Mouse (Mus musculus) limb, embryonic 12.5 days (tissue): ENCODE results near the gene Ndst2. TPM values are rescaled to one million over a fixed set of nuclear protein-coding genes. Genes with fewer than 3 reads are reported as not detected.

Experiments used
- ATAC-seq: fragments of 200-750 bp; cut with Nextera tagmentation; 2 replicates; pipeline ENCODE4 v1.8.0; 2017; ENCODE audit warnings: low read depth, moderate TSS enrichment; ENCODE audit not compliant: insufficient number of reproducible peaks, insufficient read depth, low FRiP score, low TSS enrichment
- H3K27ac ChIP-seq: fragments of 300-500 bp; sonication (generic); 2 replicates; pipeline ENCODE4 v1.5.1; 2016; ENCODE audit warnings: mild to moderate bottlenecking, moderate library complexity
- H3K27me3 ChIP-seq: fragments of 300-500 bp; sonication (generic); 2 replicates; pipeline ENCODE4 v1.6.1; 2016; ENCODE audit warnings: mild to moderate bottlenecking, moderate library complexity
- H3K36me3 ChIP-seq: fragments of 300-500 bp; sonication (generic); 2 replicates; pipeline ENCODE4 v1.6.1; 2016; ENCODE audit warnings: mild to moderate bottlenecking, moderate library complexity
- H3K4me1 ChIP-seq: fragments of 300-500 bp; sonication (generic); replicated peaks from 2 replicates; pipeline ENCODE4 v1.6.1; 2016
- H3K4me2 ChIP-seq: fragments of 300-500 bp; sonication (generic); 2 replicates; pipeline ENCODE4 v1.6.1; 2016; ENCODE audit warnings: mild to moderate bottlenecking, moderate library complexity
- H3K4me3 ChIP-seq: fragments of 300-500 bp; sonication (generic); replicated peaks from 2 replicates; pipeline ENCODE4 v1.5.1; 2016; ENCODE audit warnings: mild to moderate bottlenecking
- H3K9ac ChIP-seq: fragments of 300-500 bp; sonication (generic); replicated peaks from 2 replicates; pipeline ENCODE4 v1.6.1; 2016; ENCODE audit warnings: mild to moderate bottlenecking, moderate library complexity
- H3K9me3 ChIP-seq: fragments of 300-500 bp; sonication (generic); 2 replicates; pipeline ENCODE4 v1.6.1; 2016; ENCODE audit warnings: mild to moderate bottlenecking, moderate library complexity
- WGBS: fragments of 180-500 bp; shearing (Covaris S2); methylation state at CpG from one replicate; pipeline ENCODE4 v1.1.7; 2016; 5-methylcytosine and 5-hydroxymethylcytosine counted together
- polyA plus RNA-seq: library from polyadenylated mRNA; unstranded; fragments of >200 nt; fragmentation: Nextera tagmentation; extraction: Ambion mirVana; gene quantifications from 2 replicates; pipeline ENCODE4 v1.2.1, GENCODE M21; 2016

Ndst2 gene
- polyA plus RNA-seq, 1 experiment from 2014 or later: 29.6 TPM

- WGBS: 27% methylated on average over 12 of the region's 12 CpGs
- no peaks in the 10 kb centered on the region for H3K9me3 ChIP-seq
These were observed 31.4 kb upstream of the Ndst2 start for GRCm38 (mm10) chr14:20765642-20766258.

GRCm38 (mm10) chr14:20764942-20765341, 30.6 kb upstream of the Ndst2 start:
- no peak for ATAC-seq
- no peak overlapping the region for H3K9ac ChIP-seq
- no peak overlapping the region for H3K27ac ChIP-seq
- peaks cover 75% of the 10 kb centered on the region for H3K36me3 ChIP-seq
- no peaks in the 10 kb centered on the region for H3K9me3 ChIP-seq
- 89% methylated on average over 5 of the region's 5 CpGs for WGBS
- H3K4me2 ChIP-seq: no peak overlapping the region
- H3K27me3 ChIP-seq: no peaks in the 10 kb centered on the region
- no peak overlapping the region for H3K4me3 ChIP-seq
- no peaks in the 10 kb centered on the region for H3K4me1 ChIP-seq

More at GRCm38 (mm10) chr14:20765642-20766258, 31.4 kb upstream of the Ndst2 start:
- Histone ChIP-seq H3K36me3 (peaks cover 74% of the 10 kb centered on the region), H3K4me2 (no peak overlapping the region), H3K4me3 (no peak overlapping the region), H3K4me1 (no peaks in the 10 kb centered on the region), H3K27me3 (no peaks in the 10 kb centered on the region), H3K9ac (no peak overlapping the region), H3K27ac (0 out of 2 replicates have a peak overlapping the region, but pooled peaks have one; percentile 12)
- ATAC-seq: 0 out of 2 replicates have a peak, but pooled peaks have one; percentile 45

GRCm38 (mm10) chr14:20758768-20759435, 24.5 kb upstream of the Ndst2 start:
- Histone ChIP-seq H3K9ac (no peak overlapping the region), H3K36me3 (peaks cover 98% of the 10 kb centered on the region), H3K27me3 (no peaks in the 10 kb centered on the region), H3K4me1 (no peaks in the 10 kb centered on the region), H3K9me3 (no peaks in the 10 kb centered on the region), H3K4me2 (no peak overlapping the region), H3K4me3 (no peak overlapping the region), H3K27ac (no peak overlapping the region)
- WGBS: 78% methylated on average over 8 of the region's 8 CpGs
- ATAC-seq: no peak

- H3K36me3 ChIP-seq: peaks cover 95% of the 10 kb centered on the region
- no peak overlapping the region for H3K27ac ChIP-seq
- 95% methylated on average over 22 of the region's 22 CpGs for WGBS
- no peak for ATAC-seq
- H3K9me3 ChIP-seq: no peaks in the 10 kb centered on the region
- H3K27me3 ChIP-seq: no peaks in the 10 kb centered on the region
- H3K4me1 ChIP-seq: no peaks in the 10 kb centered on the region
- H3K9ac ChIP-seq: no peak overlapping the region
- H3K4me2 ChIP-seq: no peak overlapping the region
- no peak overlapping the region for H3K4me3 ChIP-seq
These were observed 23.1 kb upstream of the Ndst2 start for GRCm38 (mm10) chr14:20757370-20757907.

- no peak for ATAC-seq
- Histone ChIP-seq H3K9ac (no peak overlapping the region), H3K27ac (no peak overlapping the region), H3K4me3 (no peak overlapping the region), H3K27me3 (no peaks in the 10 kb centered on the region), H3K9me3 (no peaks in the 10 kb centered on the region), H3K4me1 (no peaks in the 10 kb centered on the region; the same call in 1 of the 2 replicates), H3K4me2 (no peak overlapping the region), H3K36me3 (peaks cover 68% of the 10 kb centered on the region)
- WGBS: 80% methylated on average over 3 of the region's 3 CpGs
These were observed 19.4 kb upstream of the Ndst2 start for GRCm38 (mm10) chr14:20753792-20754191.

- Histone ChIP-seq H3K27me3 (no peaks in the 10 kb centered on the region), H3K4me3 (no peak overlapping the region), H3K9ac (no peak overlapping the region), H3K27ac (no peak overlapping the region), H3K36me3 (peaks cover 61% of the 10 kb centered on the region), H3K4me1 (no peaks in the 10 kb centered on the region; the same call in 1 of the 2 replicates), H3K4me2 (no peak overlapping the region), H3K9me3 (no peaks in the 10 kb centered on the region)
- ATAC-seq: no peak
- WGBS: 56% methylated on average over 5 of the region's 5 CpGs
These were observed 16.1 kb upstream of the Ndst2 start for GRCm38 (mm10) chr14:20750503-20750902.

- H3K4me1 ChIP-seq: no peaks in the 10 kb centered on the region; the same call in 1 of the 2 replicates
- H3K27me3 ChIP-seq: no peaks in the 10 kb centered on the region
- no peaks in the 10 kb centered on the region for H3K9me3 ChIP-seq
- peaks cover 61% of the 10 kb centered on the region for H3K36me3 ChIP-seq
- H3K4me2 ChIP-seq: no peak overlapping the region
- no peak for ATAC-seq
- H3K9ac ChIP-seq: no peak overlapping the region
- no peak overlapping the region for H3K27ac ChIP-seq
- H3K4me3 ChIP-seq: no peak overlapping the region
- WGBS: 90% methylated on average over 4 of the region's 4 CpGs
These were observed 15.2 kb upstream of the Ndst2 start for GRCm38 (mm10) chr14:20749494-20750051.

- Histone ChIP-seq H3K27me3 (no peaks in the 10 kb centered on the region), H3K4me1 (no peaks in the 10 kb centered on the region; the same call in 1 of the 2 replicates), H3K4me2 (no peak overlapping the region), H3K9me3 (no peaks in the 10 kb centered on the region), H3K36me3 (peaks cover 61% of the 10 kb centered on the region), H3K4me3 (no peak overlapping the region), H3K9ac (no peak overlapping the region), H3K27ac (no peak overlapping the region)
- WGBS: 37% methylated on average over 4 of the region's 4 CpGs
- ATAC-seq: no peak
These were observed 14.0 kb upstream of the Ndst2 start for GRCm38 (mm10) chr14:20748388-20748787.

GRCm38 (mm10) chr14:20746935-20747334, 12.6 kb upstream of the Ndst2 start:
- no peak overlapping the region for H3K4me2 ChIP-seq
- ATAC-seq: no peak
- H3K36me3 ChIP-seq: peaks cover 65% of the 10 kb centered on the region
- no peaks in the 10 kb centered on the region; the same call in 1 of the 2 replicates for H3K4me1 ChIP-seq
- H3K9ac ChIP-seq: no peak overlapping the region
- no peaks in the 10 kb centered on the region for H3K9me3 ChIP-seq
- no peak overlapping the region for H3K4me3 ChIP-seq
- no peaks in the 10 kb centered on the region for H3K27me3 ChIP-seq
- WGBS: 81% methylated on average over 3 of the region's 3 CpGs
- no peak overlapping the region for H3K27ac ChIP-seq

- Histone ChIP-seq H3K9me3 (no peaks in the 10 kb centered on the region), H3K36me3 (peaks cover 91% of the 10 kb centered on the region), H3K27ac (no peak overlapping the region), H3K4me1 (no peaks in the 10 kb centered on the region), H3K27me3 (no peaks in the 10 kb centered on the region), H3K4me2 (no peak overlapping the region), H3K4me3 (no peak overlapping the region), H3K9ac (no peak overlapping the region)
- ATAC-seq: no peak
- WGBS: 86% methylated on average over 3 of the region's 3 CpGs
These were observed 9.3 kb upstream of the Ndst2 start for GRCm38 (mm10) chr14:20743614-20744013.

- H3K27me3 ChIP-seq: no peaks in the 10 kb centered on the region
- 95% methylated on average over 9 of the region's 9 CpGs for WGBS
- ATAC-seq: no peak
- H3K27ac ChIP-seq: no peak overlapping the region
- no peaks in the 10 kb centered on the region for H3K9me3 ChIP-seq
- H3K4me2 ChIP-seq: no peak overlapping the region
- no peak overlapping the region for H3K4me3 ChIP-seq
- peaks cover 92% of the 10 kb centered on the region for H3K36me3 ChIP-seq
- no peak overlapping the region for H3K9ac ChIP-seq
- H3K4me1 ChIP-seq: no peaks in the 10 kb centered on the region
These were observed 6.9 kb upstream of the Ndst2 start for GRCm38 (mm10) chr14:20741301-20741700.
